14 mouse cellular contexts compared by ENCODE assay signal in the genomic region with DNA sequence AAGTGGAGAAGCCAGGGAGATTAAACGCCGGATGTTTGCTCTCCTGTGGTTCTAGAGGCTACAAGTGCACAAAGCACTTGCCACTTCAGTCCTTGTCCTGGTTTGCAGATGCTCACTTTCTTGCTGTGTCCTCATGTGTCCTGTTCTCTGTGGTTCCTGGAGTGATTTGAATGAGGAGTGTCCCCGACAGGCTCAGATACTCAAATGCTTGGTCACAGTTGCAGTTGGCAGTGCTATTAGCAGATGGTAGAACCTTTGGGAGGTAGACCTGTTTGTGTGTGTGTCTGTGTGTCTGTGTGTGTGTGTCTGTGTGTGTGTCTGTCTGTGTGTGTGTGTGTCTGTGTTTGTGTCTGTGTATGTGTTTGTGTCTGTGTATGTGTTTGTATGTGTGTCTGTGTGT.
"Had no signal": no experiment of that assay in that cellular context is flagged by ENCODE, and none has a peak within 500 bp of the region (broad histone marks: within the 10 kb centered on the region; RNA-seq: fewer than 3 reads in every experiment).

No protein-coding gene starts in this region.

- H3K36me3 ChIP-seq: kidney, embryonic 15.5 days; limb, embryonic 15.5 days; liver, embryonic 12.5 days; midbrain, embryonic 10.5 days had no signal

- H3K27me3 ChIP-seq: kidney, embryonic 15.5 days; limb, embryonic 15.5 days; liver, embryonic 12.5 days had no signal

- ATAC-seq: liver, embryonic 12.5 days; midbrain, embryonic 16.5 days had no signal

- H3K4me1 ChIP-seq: liver, embryonic 12.5 days had no signal

- H3K9me3 ChIP-seq: kidney, embryonic 15.5 days; limb, embryonic 15.5 days; liver, embryonic 12.5 days; midbrain, embryonic 10.5 days had no signal

- DNase-seq: kidney, postnatal 14 days; layer of hippocampus, adult 9-11 months; layer of hippocampus, postnatal 36 days; lung, embryonic 14.5 days; lung, postnatal 10 days; lung, postnatal 4 days; right cerebral cortex, adult 18-20 months; right cerebral cortex, postnatal 25 days; thymus, postnatal 36 days had no signal

- H3K4me2 ChIP-seq: kidney, embryonic 15.5 days; limb, embryonic 15.5 days; liver, embryonic 12.5 days; lung, embryonic 14.5 days had no signal

- H3K9ac ChIP-seq: kidney, embryonic 15.5 days; limb, embryonic 15.5 days; liver, embryonic 12.5 days; lung, embryonic 14.5 days had no signal

- H3K27ac ChIP-seq: kidney, embryonic 15.5 days; limb, embryonic 15.5 days; liver, embryonic 12.5 days; midbrain, embryonic 10.5 days had no signal

- H3K4me3 ChIP-seq: kidney, embryonic 15.5 days; limb, embryonic 15.5 days; liver, embryonic 12.5 days; midbrain, embryonic 10.5 days had no signal
